Mouse (Mus musculus): ENCODE data around the gene Stxbp2. TPM values are rescaled to one million over a fixed set of nuclear protein-coding genes. Genes with fewer than 3 reads are reported as not detected.

Gene Stxbp2
- 317 and 390 TPM in 2 replicates for total RNA-seq (2023)

DNA sequence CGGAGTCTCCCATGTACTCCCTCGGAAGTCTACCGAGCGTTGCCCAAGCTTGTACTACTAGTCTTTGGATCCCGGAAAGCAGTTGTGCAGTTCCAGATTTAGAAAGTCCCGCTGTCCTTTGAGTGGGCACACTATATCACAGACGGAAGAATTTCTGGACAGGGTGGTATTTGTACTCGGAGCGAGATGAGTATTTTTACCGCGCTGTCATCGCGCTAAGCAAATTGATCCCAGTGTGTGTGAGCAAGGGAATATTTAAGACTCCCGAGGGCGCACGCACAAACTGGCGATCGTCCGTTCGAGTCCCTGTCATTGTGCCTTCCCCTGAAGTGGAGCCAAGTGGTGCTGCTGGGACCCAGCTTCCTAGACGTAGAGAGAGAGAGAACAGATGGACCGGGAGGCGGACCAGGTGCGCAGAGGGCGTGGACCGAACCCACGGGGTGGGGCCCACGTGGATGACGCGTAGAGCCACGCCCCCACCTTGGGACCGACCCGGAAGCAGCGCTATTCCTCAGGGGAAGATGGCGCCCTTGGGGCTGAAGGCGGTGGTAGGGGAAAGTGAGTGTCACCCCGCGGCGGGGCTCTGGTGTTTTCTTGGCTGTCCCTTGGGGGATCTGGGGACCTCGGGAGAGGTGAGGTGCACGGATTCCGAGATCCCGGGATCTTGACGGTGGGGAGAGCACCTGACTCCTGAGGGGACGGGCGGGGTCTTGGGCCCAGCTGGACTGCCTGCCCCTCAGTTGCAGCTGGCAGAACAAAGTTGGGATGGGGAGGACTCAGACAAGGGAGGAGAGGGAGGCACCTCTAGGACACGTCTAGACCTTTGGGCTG, at the start of gene Stxbp2:
TSS of gene Stxbp2 (plus strand) at position 309 of the 831 bp plus-strand sequence.

GRCm38 (mm10) chr8:3586993-3587390, 43.8 kb upstream of the Stxbp2 start, which contains the start of gene Camsap3:
TSS of gene Camsap3 (plus strand) at chr8:3587293.

DNA sequence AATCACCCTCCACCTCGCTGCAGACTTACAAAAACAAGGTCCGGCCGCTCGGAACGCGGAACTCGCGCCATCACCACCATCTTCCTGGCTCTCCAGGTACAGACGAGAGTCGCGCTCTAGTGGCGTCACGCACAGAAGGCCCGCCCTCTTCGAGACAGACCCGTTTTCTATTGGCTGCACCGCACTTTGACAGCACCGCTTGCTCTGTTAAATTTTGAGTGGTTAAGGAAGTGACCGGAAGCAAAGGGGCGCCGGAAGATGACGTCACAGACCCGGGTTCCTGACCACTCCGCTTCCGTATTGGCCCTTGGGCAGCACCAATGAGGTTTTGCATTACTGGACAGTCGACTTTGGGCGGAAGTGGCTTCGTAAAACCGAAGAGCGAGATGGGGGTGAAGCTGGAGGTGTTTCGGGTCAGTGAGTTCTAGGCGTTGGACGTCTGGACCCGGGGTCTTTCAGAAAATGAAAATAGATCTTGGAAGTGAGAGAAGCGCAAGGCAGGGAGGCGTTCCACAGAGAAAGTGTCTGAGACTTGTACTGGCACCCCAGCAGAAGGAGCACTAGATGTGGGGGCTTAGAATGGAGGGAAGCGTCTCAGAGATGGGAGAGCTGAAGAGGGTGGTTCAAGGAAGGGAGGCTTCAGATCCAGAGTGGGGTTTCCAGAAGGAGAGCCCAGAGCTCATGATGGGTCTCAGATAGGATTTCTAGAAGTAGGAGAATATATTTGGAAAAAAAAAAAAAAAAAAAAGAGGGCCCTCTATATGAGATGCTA, 9.4 kb upstream of the Stxbp2 start, which contains the start of the genes Xab2 and Pet100:
TSS of gene Xab2 (minus strand) at position 118 of the 772 bp plus-strand sequence.
TSS of gene Pet100 (plus strand) at position 350 of the 772 bp plus-strand sequence.

DNA sequence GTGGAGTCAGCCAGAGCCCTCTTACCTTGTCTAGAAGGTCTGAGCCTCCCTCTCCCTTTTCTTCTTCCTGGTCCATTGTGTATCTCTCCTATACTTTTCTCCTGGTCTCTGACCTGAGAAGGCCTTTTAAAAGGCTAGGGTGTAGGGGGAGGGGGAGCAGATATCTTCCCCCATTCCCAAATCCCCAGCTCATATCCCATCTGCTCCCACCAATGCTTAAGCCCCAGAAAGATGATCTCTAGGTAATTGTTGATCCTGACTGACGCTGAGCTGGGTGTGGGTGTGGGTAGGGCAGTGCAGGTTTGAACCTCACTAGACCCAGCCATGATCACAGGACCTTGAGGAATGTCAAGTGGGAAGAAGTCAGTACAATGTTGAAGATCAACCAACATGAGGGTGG, 5.3 kb upstream of the Stxbp2 start, which contains the start of gene Pcp2:
TSS of gene Pcp2 (minus strand) at position 101 of the 400 bp plus-strand sequence.

DNA sequence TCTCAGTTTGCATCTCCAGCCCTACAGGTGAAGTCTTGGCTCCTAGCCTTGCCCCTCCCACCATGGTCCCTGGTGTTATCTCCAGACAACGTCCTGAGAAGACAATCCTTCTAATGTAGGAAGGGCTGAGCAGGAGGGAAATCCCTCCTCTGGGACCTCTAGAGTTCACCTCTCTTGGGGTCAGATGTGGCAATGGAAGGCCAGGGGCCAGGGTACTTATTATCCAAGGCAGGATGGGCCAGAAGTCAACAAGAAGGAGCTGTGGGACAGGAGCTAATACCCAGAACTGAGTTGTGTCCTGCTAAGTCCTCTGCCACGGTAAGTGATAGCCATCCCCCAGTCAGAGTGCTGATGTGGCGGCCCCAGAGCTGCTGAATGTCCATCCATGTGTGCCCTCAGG, 24.8 kb downstream of the Stxbp2 start, which contains the start of gene Retn:
TSS of gene Retn (plus strand) at position 245 of the 400 bp plus-strand sequence.

GRCm38 (mm10) chr8:3665507-3665906, 34.8 kb downstream of the Stxbp2 start, which contains the start of gene Mcemp1:
TSS of gene Mcemp1 (plus strand) at chr8:3665754.

GRCm38 (mm10) chr8:3671980-3672491, 41.3 kb downstream of the Stxbp2 start, which contains the start of gene Fcor:
TSS of gene Fcor (minus strand) at chr8:3672362.

DNA sequence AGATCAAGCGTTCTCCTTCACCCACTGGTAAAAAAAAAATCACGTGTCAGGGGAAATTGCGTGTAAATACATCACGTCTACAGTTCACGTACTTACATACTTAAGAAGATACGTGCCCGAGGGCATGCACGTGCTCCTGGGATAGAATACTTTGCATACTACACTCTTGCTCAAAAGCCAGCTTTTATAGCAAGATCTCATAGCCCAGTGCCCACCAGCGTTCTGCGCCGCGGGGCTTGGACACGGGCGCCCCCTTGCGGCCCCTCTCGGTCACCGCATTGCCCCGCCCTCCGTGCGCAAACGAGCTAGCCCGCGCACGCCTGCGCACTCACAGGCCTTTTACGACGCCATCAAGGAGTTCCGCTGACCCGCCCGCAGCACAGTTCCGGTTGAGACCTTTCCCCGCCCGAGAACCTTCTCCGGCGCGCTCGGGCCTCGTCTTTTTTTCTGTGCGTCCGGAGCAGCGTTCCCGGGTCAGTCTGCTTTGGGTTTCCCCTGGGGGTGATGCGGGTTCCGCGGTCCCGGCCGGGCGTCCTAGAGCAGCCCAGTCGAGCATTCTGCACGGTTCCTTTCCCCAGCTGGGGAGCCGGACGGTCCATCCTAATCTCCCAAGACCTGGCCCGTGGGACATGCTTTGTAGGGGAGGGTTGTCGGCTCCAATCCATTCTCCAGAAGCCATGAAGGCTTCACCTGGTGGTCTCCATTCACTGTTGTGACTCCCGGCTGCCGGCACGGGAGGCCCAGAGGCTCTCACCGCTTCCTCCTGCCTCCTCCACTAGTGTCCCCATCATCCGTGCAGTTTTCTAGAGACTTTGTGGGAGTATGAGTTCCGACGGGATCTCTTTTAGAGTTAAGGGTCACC, 45.6 kb downstream of the Stxbp2 start, which contains the start of gene Trappc5:
TSS of gene Trappc5 (plus strand) at position 169 of the 862 bp plus-strand sequence.

Other genes with a start within 250 kb of the Stxbp2 start
- 92.2 and 115 TPM in 2 replicates for gene Arhgef18, start 237.9 kb upstream of the Stxbp2 start, total RNA-seq (2023)
- gene Pex11g, start 163.3 kb upstream of the Stxbp2 start, total RNA-seq (2023) = 0.50 and 1.0 TPM in 2 replicates
- gene Tex45, start 160.1 kb upstream of the Stxbp2 start, total RNA-seq (2023) = 1.7 and 3.9 TPM in 2 replicates
- gene Zfp358, start 137.8 kb upstream of the Stxbp2 start, total RNA-seq (2023) = 3.0 and 5.0 TPM in 2 replicates
- 26.7 and 31.6 TPM in 2 replicates for gene Mcoln1, start 130.5 kb upstream of the Stxbp2 start, total RNA-seq (2023)
- gene Pnpla6, start 115.6 kb upstream of the Stxbp2 start, total RNA-seq (2023) = 20.0 and 20.5 TPM in 2 replicates
- not detected in 2 replicates for gene C330021F23Rik, start 63.0 kb upstream of the Stxbp2 start, total RNA-seq (2023)
- gene Camsap3, start 43.7 kb upstream of the Stxbp2 start, total RNA-seq (2023) = 0.16 TPM in 1 of 2 replicates, not detected in the other
- gene Xab2, start 9.6 kb upstream of the Stxbp2 start, total RNA-seq (2023) = 45.1 and 47.4 TPM in 2 replicates
- gene Pet100, start 9.4 kb upstream of the Stxbp2 start, total RNA-seq (2023) = 122 and 124 TPM in 2 replicates
- not detected in 2 replicates for gene Pcp2, start 5.4 kb upstream of the Stxbp2 start, total RNA-seq (2023)
- gene Retn, start 24.8 kb downstream of the Stxbp2 start, total RNA-seq (2023) = 1.4 and 1.9 TPM in 2 replicates
- gene Mcemp1, start 34.8 kb downstream of the Stxbp2 start, total RNA-seq (2023) = 329 and 340 TPM in 2 replicates
- 4.6 and 5.0 TPM in 2 replicates for gene Fcor, start 41.4 kb downstream of the Stxbp2 start, total RNA-seq (2023)
- gene Trappc5, start 45.3 kb downstream of the Stxbp2 start, total RNA-seq (2023) = 10.4 and 12.5 TPM in 2 replicates
- 0.18 and 0.35 TPM in 2 replicates for gene Fcer2a, start 63.2 kb downstream of the Stxbp2 start, total RNA-seq (2023)
- not detected in 2 replicates for gene Clec4g, start 89.7 kb downstream of the Stxbp2 start, total RNA-seq (2023)
- 2.9 and 4.1 TPM in 2 replicates for gene Cd209a, start 118.0 kb downstream of the Stxbp2 start, total RNA-seq (2023)
- gene Cd209e, start 223.4 kb downstream of the Stxbp2 start, total RNA-seq (2023) = not detected in 2 replicates
- not detected in 2 replicates for gene Cd209d, start 247.6 kb downstream of the Stxbp2 start, total RNA-seq (2023)